Mouse (Mus musculus): ENCODE data around the gene Stk38.

- no peak for TF ChIP-seq TAL1 (IDR thresholded peaks at IDR 0.05; ENCODE audit: low read length)
- no peak for TF ChIP-seq GATA1 (IDR thresholded peaks at IDR 0.05; ENCODE audit: low read length)
These were observed 20.1 kb downstream of the Stk38 start for GRCm38 (mm10) chr17:28987713-28988112.
